Mouse (Mus musculus): ENCODE data around the gene Arl6ip5.
"Not testable (repeated sequence)": the region's sequence is repeated elsewhere in the genome, so short reads cannot be mapped to it uniquely, and the experiment has no call there.

Gene Arl6ip5

GRCm38 (mm10) chr6:97222931-97223467 lies 12.5 kb downstream of the Arl6ip5 start:
- DNase-seq (ENCODE audit: low read depth, low spot score), result no peak

GRCm38 (mm10) chr6:97223566-97223965 lies 13.1 kb downstream of the Arl6ip5 start:
- DNase-seq (ENCODE audit: low read depth, low spot score), result no peak

GRCm38 (mm10) chr6:97224505-97224904 lies 14.0 kb downstream of the Arl6ip5 start:
- DNase-seq (ENCODE audit: low read depth, low spot score), result no peak

GRCm38 (mm10) chr6:97226083-97226491 lies 15.6 kb downstream of the Arl6ip5 start:
- DNase-seq (ENCODE audit: low read depth, low spot score), result no peak

GRCm38 (mm10) chr6:97227067-97227847 lies 16.8 kb downstream of the Arl6ip5 start:
- DNase-seq (ENCODE audit: low read depth, low spot score), result no peak

GRCm38 (mm10) chr6:97234911-97235668 lies 24.6 kb downstream of the Arl6ip5 start:
- DNase-seq (ENCODE audit: low read depth, low spot score), result no peak

- no peak for DNase-seq (ENCODE audit: low read depth, low spot score)
Measured at GRCm38 (mm10) chr6:97236088-97236487, 25.6 kb downstream of the Arl6ip5 start.

GRCm38 (mm10) chr6:97239360-97239759 lies 28.9 kb downstream of the Arl6ip5 start:
- DNase-seq (ENCODE audit: low read depth, low spot score), result peak; percentile 45

- DNase-seq (ENCODE audit: low read depth, low spot score), result no peak
Measured at GRCm38 (mm10) chr6:97240092-97240491, 29.6 kb downstream of the Arl6ip5 start.

GRCm38 (mm10) chr6:97242522-97242921 lies 32.0 kb downstream of the Arl6ip5 start:
- DNase-seq (ENCODE audit: low read depth, low spot score), result no peak

GRCm38 (mm10) chr6:97245200-97245599 lies 34.7 kb downstream of the Arl6ip5 start:
- DNase-seq (ENCODE audit: low read depth, low spot score), result no peak

GRCm38 (mm10) chr6:97250966-97251365 lies 40.5 kb downstream of the Arl6ip5 start:
- peak; percentile 75 for DNase-seq (ENCODE audit: low read depth, low spot score)

- DNase-seq (ENCODE audit: low read depth, low spot score), result no peak
Measured at GRCm38 (mm10) chr6:97252086-97252485, 41.6 kb downstream of the Arl6ip5 start.

GRCm38 (mm10) chr6:97252711-97253221 lies 42.3 kb downstream of the Arl6ip5 start, which contains the start of gene Lmod3:
TSS of gene Lmod3 (minus strand) at chr6:97252759.
- no peak for DNase-seq (ENCODE audit: low read depth, low spot score)

GRCm38 (mm10) chr6:97258489-97258888 lies 48.0 kb downstream of the Arl6ip5 start:
- DNase-seq (ENCODE audit: low read depth, low spot score), result no peak

- not testable (repeated sequence) for DNase-seq (ENCODE audit: low read depth, low spot score)
Measured at GRCm38 (mm10) chr6:97259926-97260325, 49.4 kb downstream of the Arl6ip5 start.

- DNase-seq (ENCODE audit: low read depth, low spot score), result no peak
Measured at GRCm38 (mm10) chr6:97262229-97262628, 51.7 kb downstream of the Arl6ip5 start.

- DNase-seq (ENCODE audit: low read depth, low spot score), result not testable (repeated sequence)
Measured at GRCm38 (mm10) chr6:97263750-97264149, 53.3 kb downstream of the Arl6ip5 start.

- no peak for DNase-seq (ENCODE audit: low read depth, low spot score)
Measured at GRCm38 (mm10) chr6:97265240-97265639, 54.8 kb downstream of the Arl6ip5 start.

- no peak for DNase-seq (ENCODE audit: low read depth, low spot score)
Measured at GRCm38 (mm10) chr6:97265705-97266104, 55.2 kb downstream of the Arl6ip5 start.

- DNase-seq (ENCODE audit: low read depth, low spot score), result no peak
Measured at GRCm38 (mm10) chr6:97266661-97267060, 56.2 kb downstream of the Arl6ip5 start.

GRCm38 (mm10) chr6:97267132-97267531 lies 56.6 kb downstream of the Arl6ip5 start:
- DNase-seq (ENCODE audit: low read depth, low spot score), result no peak
